In genomic region chrX:52644393-52644792, GRCm38 (mm10) we compare ENCODE assay signal across 21 mouse cellular contexts. TPM values are rescaled to one million over a fixed set of nuclear protein-coding genes. Genes with fewer than 3 reads are reported as not detected.
DNase-seq lines count a peak whose midpoint lies in the region; ATAC-seq lines count a peak whose summit lies in the region.
"Had no signal": no experiment of that assay in that cellular context is flagged by ENCODE, and none has a peak within 500 bp of the region (broad histone marks: within the 10 kb centered on the region; RNA-seq: fewer than 3 reads in every experiment).

No protein-coding gene starts in this region.

- H3K4me3 ChIP-seq in kidney, embryonic 15.5 days (replicated peaks): no peak overlapping the region
- H3K4me3 ChIP-seq in intestine, embryonic 15.5 days (replicated peaks): no peak overlapping the region
- no peak overlapping the region for H3K4me3 ChIP-seq in forebrain, embryonic 10.5 days
- H3K4me3 ChIP-seq: forebrain, embryonic 13.5 days; hindbrain, embryonic 12.5 days; layer of hippocampus, adult 2 months; neural tube, embryonic 13.5 days had no signal

- 49% methylated on average over 7 of the region's 7 CpGs for WGBS in kidney, embryonic 15.5 days
- 49% methylated on average over 7 of the region's 7 CpGs for WGBS in intestine, embryonic 15.5 days
- 58% methylated on average over 7 of the region's 7 CpGs for WGBS in forebrain, embryonic 10.5 days

- no peaks in the 10 kb centered on the region for H3K27me3 ChIP-seq in kidney, embryonic 15.5 days
- no peaks in the 10 kb centered on the region for H3K27me3 ChIP-seq in intestine, embryonic 15.5 days (replicated peaks)
- peaks cover 49% of the 10 kb centered on the region for H3K27me3 ChIP-seq in forebrain, embryonic 10.5 days (ENCODE audit: poor library complexity, severe bottlenecking)
- H3K27me3 ChIP-seq: CH12.LX; forebrain, embryonic 13.5 days; hindbrain, embryonic 12.5 days; neural tube, embryonic 13.5 days had no signal

- no peak overlapping the region for H3K9ac ChIP-seq in kidney, embryonic 15.5 days
- H3K9ac ChIP-seq in intestine, embryonic 15.5 days: no peak overlapping the region
- H3K9ac ChIP-seq: forebrain, embryonic 13.5 days; hindbrain, embryonic 12.5 days; liver, embryonic 14.5 days; neural tube, embryonic 13.5 days had no signal

- no peaks in the 10 kb centered on the region for H3K36me3 ChIP-seq in kidney, embryonic 15.5 days
- no peaks in the 10 kb centered on the region for H3K36me3 ChIP-seq in intestine, embryonic 15.5 days
- H3K36me3 ChIP-seq in forebrain, embryonic 10.5 days (replicated peaks): no peaks in the 10 kb centered on the region
- H3K36me3 ChIP-seq: hindbrain, embryonic 12.5 days; neural tube, embryonic 13.5 days had no signal

- peak overlapping the region; percentile 29; the same call in 1 of the 2 replicates for H3K27ac ChIP-seq in kidney, embryonic 15.5 days
- H3K27ac ChIP-seq in intestine, embryonic 15.5 days: no peak overlapping the region; the same call in 1 of the 2 replicates
- no peak overlapping the region for H3K27ac ChIP-seq in forebrain, embryonic 10.5 days
- H3K27ac ChIP-seq: forebrain, embryonic 13.5 days; hindbrain, embryonic 12.5 days; layer of hippocampus, adult 2 months; liver, embryonic 14.5 days; neural tube, embryonic 13.5 days had no signal

- H3K9me3 ChIP-seq in kidney, embryonic 15.5 days (replicated peaks): no peaks in the 10 kb centered on the region
- H3K9me3 ChIP-seq in intestine, embryonic 15.5 days: no peaks in the 10 kb centered on the region
- H3K9me3 ChIP-seq in forebrain, embryonic 10.5 days: no peaks in the 10 kb centered on the region
- H3K9me3 ChIP-seq: forebrain, embryonic 13.5 days; hindbrain, embryonic 12.5 days; neural tube, embryonic 13.5 days had no signal

- no peak overlapping the region for H3K4me2 ChIP-seq in kidney, embryonic 15.5 days
- H3K4me2 ChIP-seq in intestine, embryonic 15.5 days (replicated peaks): no peak overlapping the region
- H3K4me2 ChIP-seq: forebrain, embryonic 13.5 days; hindbrain, embryonic 12.5 days; midbrain, embryonic 11.5 days; neural tube, embryonic 13.5 days had no signal

- ATAC-seq in kidney, embryonic 15.5 days (replicated peaks; ENCODE audit: low FRiP score): no peak
- peak; percentile 15; the same call in 1 of the 2 replicates for ATAC-seq in intestine, embryonic 15.5 days
- peak; percentile 95 for ATAC-seq in megakaryocyte progenitor cell, adult 5-6 weeks (replicated peaks; ENCODE audit: poor library complexity)
- ATAC-seq: forebrain, embryonic 13.5 days; inflammation-experienced regulatory T-cells, adult 6 months had no signal

- H3K4me1 ChIP-seq in kidney, embryonic 15.5 days: peaks cover 37% of the 10 kb centered on the region
- 0 out of 2 replicates have a peak, but pooled peaks cover 7% of the 10 kb centered on the region for H3K4me1 ChIP-seq in intestine, embryonic 15.5 days (replicated peaks)
- peaks cover 35% of the 10 kb centered on the region for H3K4me1 ChIP-seq in forebrain, embryonic 10.5 days
- H3K4me1 ChIP-seq: hindbrain, embryonic 12.5 days had no signal

- no peak for DNase-seq in kidney, postnatal 10 days
- peak; percentile 3 for DNase-seq in thymus, postnatal 14 days
- no peak for DNase-seq in thymus, postnatal 10 days (ENCODE audit: low spot score in 2 of 2)
- no peak for DNase-seq in forebrain, embryonic 10.5 days (ENCODE audit: extremely low spot score, low spot score)
- no peak for DNase-seq in frontal cortex, postnatal 25 days (ENCODE audit: low spot score in 2 of 2)
- DNase-seq: cerebellum, adult 18-20 months; cerebellum, postnatal 25 days; gastrocnemius, postnatal 25 days; lung, postnatal 4 days; spleen, adult 18-20 months had no signal

RNA-seq across cellular contexts. Expression of gene Gpc3, which starts 30.6 kb away (rescaled TPM):
- 931 and 969 TPM in 2 replicates for polyA plus RNA-seq in kidney, embryonic 15.5 days (2015; fragmentation: Nextera tagmentation; extraction: Ambion mirVana)
- 505 and 604 TPM in 2 replicates for polyA plus RNA-seq in intestine, embryonic 15.5 days (2015; fragmentation: Nextera tagmentation; extraction: Ambion mirVana)
- 2.1 and 4.6 TPM in 2 replicates for total RNA-seq in megakaryocyte progenitor cell, adult 5-6 weeks (2015)
- total RNA-seq in megakaryocyte progenitor cell, adult 5-6 weeks (2017): 3.5 and 4.9 TPM in 2 replicates
- 229 and 246 TPM in 2 replicates for polyA plus RNA-seq in forebrain, embryonic 10.5 days (2016; fragmentation: Nextera tagmentation; extraction: Ambion mirVana)
- total RNA-seq: CH12.LX had no signal
- polyA plus RNA-seq: inflammation-experienced regulatory T-cells, adult 6 months had no signal
